Mouse (Mus musculus) MEL (cell line): ENCODE measurements at regions not wholly inside any gene's neighbourhood (a gene's known extent, or its start where the extent isn't known, plus 50 kb on each side); places are given as distances from the start of the nearest gene placed in this dataset.

Source experiments
- DNase-seq: peaks from one replicate; pipeline ENCODE4 v3.0.0; 2011; ENCODE audit warnings: low read depth, low spot score
- H3K27ac ChIP-seq: 2 replicates; pipeline ENCODE4 v1.5.1; 2012; ENCODE audit warnings: low read depth, mild to moderate bottlenecking, control low read depth, low read length, moderate library complexity; ENCODE audit not compliant: control insufficient read depth
- H3K27me3 ChIP-seq, 2 experiments: fragments of 150-350 bp in 1 of 2; sonication (generic) in 1 of 2; 2 replicates each; pipeline ENCODE4 v1.6.1; 2012; ENCODE audit warnings: low read length in 2 of 2, mild to moderate bottlenecking in 2 of 2, improper control_type of control experiment in 1 of 2, moderate library complexity in 1 of 2; ENCODE audit not compliant: insufficient read depth in 2 of 2, control insufficient read depth in 1 of 2
- H3K36me3 ChIP-seq, 2 experiments: 2 replicates each; pipeline ENCODE4 v1.6.1; 2012 to 2014; ENCODE audit warnings: low read length in 2 of 2, improper control_type of control experiment in 1 of 2, inconsistent platforms in 1 of 2, mild to moderate bottlenecking in 1 of 2; ENCODE audit not compliant: insufficient read depth in 2 of 2, control insufficient read depth in 1 of 2
- H3K4me1 ChIP-seq, 2 experiments: fragments of 150-350 bp in 1 of 2; sonication (generic) in 1 of 2; 2 replicates each; pipeline ENCODE4 v1.6.1; 2012; ENCODE audit warnings: low read length in 2 of 2, improper control_type of control experiment in 1 of 2, mild to moderate bottlenecking in 1 of 2; ENCODE audit not compliant: insufficient read depth in 2 of 2, control insufficient read depth in 1 of 2
- H3K4me3 ChIP-seq, 2 experiments: fragments of 150-350 bp in 1 of 2; sonication (generic) in 1 of 2; 2 replicates each; pipeline ENCODE4 v1.5.1; 2012; ENCODE audit warnings: low read depth in 2 of 2, low read length in 2 of 2, mild to moderate bottlenecking in 2 of 2, moderate library complexity in 2 of 2, control low read depth in 1 of 2, improper control_type of control experiment in 1 of 2; ENCODE audit not compliant: control insufficient read depth in 1 of 2, insufficient read depth in 1 of 2
- H3K79me2 ChIP-seq: 2 replicates; pipeline ENCODE4 v1.6.1; 2012; ENCODE audit warnings: mild to moderate bottlenecking, low read length, moderate library complexity; ENCODE audit not compliant: control insufficient read depth, poor library complexity, insufficient read depth
- H3K9ac ChIP-seq: 2 replicates; pipeline ENCODE4 v1.6.1; 2012; ENCODE audit warnings: low read depth, mild to moderate bottlenecking, control low read depth, low read length, moderate library complexity; ENCODE audit not compliant: control insufficient read depth, poor library complexity, severe bottlenecking
- H3K9me3 ChIP-seq: fragments of 150-350 bp; sonication (generic); replicated peaks from 2 replicates; pipeline ENCODE4 v1.6.1; 2012; ENCODE audit warnings: mild to moderate bottlenecking, low read length, improper control_type of control experiment, moderate library complexity; ENCODE audit not compliant: insufficient read depth
- CHD1 ChIP-seq: IDR thresholded peaks from 2 replicates; pipeline ENCODE4 v1.6.1; 2012; ENCODE audit warnings: low read depth, mild to moderate bottlenecking, inconsistent platforms, low read length, improper control_type of control experiment
- CHD2 ChIP-seq: IDR thresholded peaks from 2 replicates; pipeline ENCODE4 v1.6.1; 2011; ENCODE audit warnings: low read length, improper control_type of control experiment
- CTCF ChIP-seq, 3 experiments: IDR thresholded peaks in 2 of 3; conservative IDR thresholded peaks in 1 of 3; 2 replicates each; pipeline ENCODE4 v1.5.1; 2011 to 2012; ENCODE audit warnings: low read length in 3 of 3, low read depth in 2 of 3, mild to moderate bottlenecking in 2 of 3, improper control_type of control experiment in 1 of 3, inconsistent platforms in 1 of 3, mixed read lengths in 1 of 3, moderate library complexity in 1 of 3; ENCODE audit not compliant: control insufficient read depth in 1 of 3, insufficient read depth in 1 of 3, poor library complexity in 1 of 3, severe bottlenecking in 1 of 3
- E2F4 ChIP-seq: IDR thresholded peaks from 2 replicates; pipeline ENCODE4 v1.6.1; 2011; ENCODE audit warnings: low read depth, low read length, improper control_type of control experiment, borderline replicate concordance
- ETS1 ChIP-seq: IDR thresholded peaks from 2 replicates; pipeline ENCODE4 v1.6.1; 2012; ENCODE audit warnings: low read depth, mild to moderate bottlenecking, inconsistent platforms, low read length, improper control_type of control experiment, moderate library complexity
- GABPA ChIP-seq: IDR thresholded peaks from 2 replicates; pipeline ENCODE4 v1.6.1; 2012; ENCODE audit warnings: low read depth, mild to moderate bottlenecking, inconsistent platforms, low read length, improper control_type of control experiment, moderate library complexity
- GATA1 ChIP-seq: IDR thresholded peaks from 2 replicates; pipeline ENCODE4 v1.6.1; 2011; ENCODE audit warnings: low read depth, low read length, improper control_type of control experiment
- MAX ChIP-seq: IDR thresholded peaks from 2 replicates; pipeline ENCODE4 v1.6.1; 2011; ENCODE audit warnings: low read length, improper control_type of control experiment
- MEF2A ChIP-seq: IDR thresholded peaks from 2 replicates; pipeline ENCODE4 v1.6.1; 2014; ENCODE audit warnings: low read depth, mild to moderate bottlenecking, inconsistent platforms, low read length, improper control_type of control experiment; ENCODE audit not compliant: poor library complexity, insufficient replicate concordance, severe bottlenecking; ENCODE audit errors: extremely low read depth
- MYC ChIP-seq: IDR thresholded peaks from 2 replicates; pipeline ENCODE4 v1.6.1; 2011; ENCODE audit warnings: low read depth, mild to moderate bottlenecking, low read length, improper control_type of control experiment, moderate library complexity
- NELFE ChIP-seq: IDR thresholded peaks from 2 replicates; pipeline ENCODE4 v1.6.1; 2011; ENCODE audit warnings: low read depth, low read length, improper control_type of control experiment
- POLR2A ChIP-seq, 2 experiments: IDR thresholded peaks; 2 replicates each; pipeline ENCODE4 v1.6.1; 2011 to 2012; ENCODE audit warnings: low read length in 2 of 2, mild to moderate bottlenecking in 2 of 2, control low read depth in 1 of 2, improper control_type of control experiment in 1 of 2, low read depth in 1 of 2, moderate library complexity in 1 of 2; ENCODE audit not compliant: control insufficient read depth in 1 of 2, insufficient read depth in 1 of 2, poor library complexity in 1 of 2
- POLR2AphosphoS2 ChIP-seq: IDR thresholded peaks from 2 replicates; pipeline ENCODE4 v1.6.1; 2011; ENCODE audit warnings: low read length, improper control_type of control experiment
- TAL1 ChIP-seq: IDR thresholded peaks from 2 replicates; pipeline ENCODE4 v1.6.1; 2012; ENCODE audit warnings: mild to moderate bottlenecking, inconsistent platforms, low read length, moderate library complexity, mixed read lengths
- TBP ChIP-seq: IDR thresholded peaks from 2 replicates; pipeline ENCODE4 v1.8.0; 2011; ENCODE audit warnings: low read depth, low read length, improper control_type of control experiment
- TCF12 ChIP-seq: IDR thresholded peaks from 2 replicates; pipeline ENCODE4 v1.6.1; 2014; ENCODE audit warnings: low read depth, mild to moderate bottlenecking, inconsistent platforms, low read length, improper control_type of control experiment, moderate library complexity
- ZKSCAN1 ChIP-seq: IDR thresholded peaks from 2 replicates; pipeline ENCODE4 v1.6.1; 2012; ENCODE audit warnings: low read depth, mild to moderate bottlenecking, inconsistent platforms, low read length, improper control_type of control experiment, moderate library complexity
- ZMIZ1 ChIP-seq: IDR thresholded peaks from 2 replicates; pipeline ENCODE4 v1.6.1; 2012; ENCODE audit warnings: low read depth, mild to moderate bottlenecking, inconsistent platforms, low read length, improper control_type of control experiment, moderate library complexity

GRCm38 (mm10) chr11:19341379-19341778, 322.6 kb upstream of the Meis1 start:
- TF ChIP-seq MEF2A (no peak), TBP (no peak), CTCF (IDR thresholded peaks at IDR 0.05 in 2 of 3, conservative IDR thresholded peaks at IDR 0.05 in 1 of 3; ENCODE audit: control insufficient read depth in 1 of 3, insufficient read depth in 1 of 3, low read depth in 2 of 3, low read length in 3 of 3, poor library complexity in 1 of 3, severe bottlenecking in 1 of 3) (no peak), CHD1 (no peak), MYC (no peak), TCF12 (no peak)
- TF ChIP-seq, all 39 proteins: peak for 0
- H3K79me2 ChIP-seq: no peaks in the 10 kb centered on the region
- H3K4me1 ChIP-seq: no peaks in the 10 kb centered on the region
- H3K9me3 ChIP-seq: no peaks in the 10 kb centered on the region
- no peaks in the 10 kb centered on the region; a peak in 2 of 4 replicates for H3K27me3 ChIP-seq
- no peak overlapping the region for H3K9ac ChIP-seq
- no peak overlapping the region for H3K27ac ChIP-seq
- no peak for DNase-seq
- no peak overlapping the region for H3K4me3 ChIP-seq
- no peaks in the 10 kb centered on the region for H3K36me3 ChIP-seq

GRCm38 (mm10) chr11:19342803-19343202, 324.0 kb upstream of the Meis1 start:
- no peak for DNase-seq
- Histone ChIP-seq H3K27me3 (no peaks in the 10 kb centered on the region; a peak in 2 of 4 replicates), H3K9ac (no peak overlapping the region), H3K9me3 (no peaks in the 10 kb centered on the region), H3K27ac (no peak overlapping the region), H3K4me1 (no peaks in the 10 kb centered on the region), H3K4me3 (no peak overlapping the region), H3K36me3 (no peaks in the 10 kb centered on the region), H3K79me2 (no peaks in the 10 kb centered on the region)
- TF ChIP-seq TCF12 (no peak), MAX (no peak), POLR2A (IDR thresholded peaks at IDR 0.05; ENCODE audit: control insufficient read depth in 1 of 2, insufficient read depth in 1 of 2, low read depth in 1 of 2, low read length in 2 of 2, poor library complexity in 1 of 2) (no peak), NELFE (no peak), POLR2AphosphoS2 (no peak), TAL1 (no peak), ZMIZ1 (no peak), ETS1 (no peak), ZKSCAN1 (no peak), E2F4 (no peak), GABPA (no peak), GATA1 (no peak), CHD2 (no peak)
